Mouse (Mus musculus) 3134 (cell line): ENCODE results near the gene Rin2.
"Not testable (repeated sequence)": the region's sequence is repeated elsewhere in the genome, so short reads cannot be mapped to it uniquely, and the experiment has no call there.

Source experiments
- DNase-seq: peaks from one replicate; pipeline ENCODE4 v3.0.0-alpha.2; 2011; ENCODE audit warnings: low spot score; ENCODE audit not compliant: insufficient read length; ENCODE audit errors: extremely low read depth

Rin2 gene

GRCm38 (mm10) chr2:145884913-145885785 is 210.1 kb downstream of the Rin2 start:
- no peak for DNase-seq

DNA sequence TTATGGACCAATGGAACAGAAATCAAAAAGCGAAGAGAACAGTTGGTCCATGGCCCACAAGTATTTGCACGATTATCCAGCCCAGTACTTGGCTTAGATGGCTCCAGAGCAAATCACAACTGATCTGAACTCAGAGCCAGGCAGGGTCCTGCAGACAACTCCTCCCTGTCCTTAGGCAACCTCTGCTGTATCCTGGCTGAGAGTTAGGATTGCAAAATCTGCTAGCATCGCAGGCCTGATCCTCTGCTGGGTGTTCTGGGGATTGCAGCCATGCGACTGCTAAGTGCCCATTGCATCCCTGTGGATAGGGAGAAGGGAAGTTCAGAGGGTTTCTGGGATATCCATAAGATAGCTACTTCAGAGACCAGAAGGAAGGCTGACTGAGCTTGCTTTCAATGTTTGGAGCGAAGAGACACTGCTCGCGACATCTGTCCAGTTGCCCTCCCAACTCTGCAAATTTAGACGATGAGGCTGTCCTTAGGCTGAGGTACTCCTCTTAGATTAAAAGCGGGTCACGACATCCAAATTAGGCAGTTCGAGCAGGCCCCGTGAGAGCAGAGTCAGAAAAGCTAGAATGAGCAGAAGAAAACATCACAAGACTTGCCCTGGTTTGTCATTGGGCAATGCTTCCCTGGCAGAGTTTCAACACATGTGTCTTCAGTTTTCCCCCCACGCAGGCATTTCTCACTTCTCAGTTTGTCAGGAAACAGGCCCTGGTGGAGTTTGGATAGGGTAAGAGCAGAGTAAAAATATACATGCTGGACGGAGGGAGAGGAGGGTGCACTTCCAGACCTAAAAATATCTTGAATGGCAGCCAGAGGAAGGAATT is 213.1 kb downstream of the Rin2 start:
- no peak for DNase-seq

GRCm38 (mm10) chr2:145888766-145889480 is 213.9 kb downstream of the Rin2 start:
- no peak for DNase-seq

GRCm38 (mm10) chr2:145890571-145890970 is 215.6 kb downstream of the Rin2 start:
- DNase-seq = no peak

DNA sequence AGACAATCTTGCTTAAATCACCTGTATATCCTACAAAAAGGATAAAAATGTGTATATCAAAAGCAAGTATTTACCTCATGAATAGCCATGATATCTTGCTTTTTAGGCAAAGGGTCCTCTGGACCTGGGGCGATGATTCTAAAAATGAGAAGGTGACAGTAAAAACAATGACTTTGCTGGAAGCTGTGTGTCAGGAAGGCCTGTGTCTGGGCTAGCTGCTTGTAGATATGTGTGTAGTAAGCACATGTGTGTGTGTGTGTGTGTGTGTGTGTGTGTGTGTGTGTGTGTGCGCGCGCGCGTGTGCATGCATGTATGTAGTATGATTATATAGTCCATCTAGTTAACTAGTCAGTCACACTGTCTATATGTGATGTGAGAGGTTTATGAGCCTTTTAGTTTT is 218.7 kb downstream of the Rin2 start:
- DNase-seq = no peak

GRCm38 (mm10) chr2:145898106-145898505 is 223.1 kb downstream of the Rin2 start:
- no peak for DNase-seq

GRCm38 (mm10) chr2:145900318-145900717 is 225.3 kb downstream of the Rin2 start:
- not testable (repeated sequence) for DNase-seq

- DNase-seq = no peak
Observed at GRCm38 (mm10) chr2:145901861-145902260, 226.8 kb downstream of the Rin2 start, which contains the start of gene Naa20. Gene Naa20, plus strand, starts transcription at chr2:145902099.

GRCm38 (mm10) chr2:145903061-145903901 is 228.3 kb downstream of the Rin2 start:
- DNase-seq = peak; percentile 88

DNA sequence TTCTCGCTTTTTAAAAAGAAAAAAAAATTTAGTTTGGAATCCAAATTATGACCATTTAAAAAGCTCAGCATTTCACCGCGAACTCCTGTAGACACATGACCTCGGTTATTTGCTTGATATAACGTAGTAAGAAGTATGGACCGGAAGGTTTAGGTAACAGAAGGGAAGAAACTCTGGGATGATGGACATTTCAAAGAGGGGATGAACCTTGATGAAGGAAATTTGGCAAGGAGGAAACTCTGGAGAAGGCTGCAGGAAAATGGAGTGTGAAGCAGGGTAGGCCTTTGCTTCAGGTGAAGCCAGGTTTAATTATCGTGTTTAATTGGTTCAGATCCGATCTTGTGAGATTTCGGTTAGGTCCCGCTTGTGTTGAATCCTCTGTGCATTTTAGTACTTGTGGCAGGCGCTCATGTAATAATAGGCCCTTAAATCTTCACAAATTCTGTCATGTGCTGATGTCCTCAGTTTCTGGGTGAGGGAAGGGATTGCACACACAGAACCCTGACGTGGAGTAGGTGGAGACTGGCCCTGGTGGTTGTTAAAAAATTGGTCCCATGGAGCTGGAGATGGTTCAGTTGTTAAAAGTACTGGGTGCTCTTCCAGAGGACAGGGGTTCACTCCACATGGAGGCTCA is 229.1 kb downstream of the Rin2 start:
- no peak for DNase-seq

GRCm38 (mm10) chr2:145905156-145905555 is 230.1 kb downstream of the Rin2 start:
- no peak for DNase-seq

DNA sequence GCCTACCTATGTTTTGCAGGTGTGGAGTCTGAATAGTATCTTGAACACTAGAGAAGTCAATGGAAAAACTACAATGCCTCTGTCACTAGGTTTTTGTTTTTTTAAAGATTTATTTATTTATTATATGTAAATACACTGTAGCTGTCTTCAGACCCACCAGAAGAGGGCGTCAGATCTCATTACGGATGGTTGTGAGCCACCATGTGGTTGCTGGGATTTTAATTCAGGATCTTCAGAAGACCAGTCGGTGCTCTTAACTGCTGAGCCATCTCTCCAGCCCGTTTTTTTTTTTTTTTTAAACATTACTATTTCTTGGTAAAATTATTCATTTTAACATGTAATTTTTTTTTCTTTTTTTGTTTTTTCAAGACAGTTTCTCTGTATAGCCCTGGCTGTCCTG is 230.9 kb downstream of the Rin2 start:
- DNase-seq = not testable (repeated sequence)

- no peak for DNase-seq
Observed at GRCm38 (mm10) chr2:145920941-145921650, 246.1 kb downstream of the Rin2 start.

- peak; percentile 95 for DNase-seq
Observed at GRCm38 (mm10) chr2:145934339-145935231, 259.6 kb downstream of the Rin2 start, which contains the start of the genes Cfap61 and Crnkl1. Gene Cfap61, plus strand, starts transcription at chr2:145934784. Gene Crnkl1, minus strand, starts transcription at chr2:145935014.

DNA sequence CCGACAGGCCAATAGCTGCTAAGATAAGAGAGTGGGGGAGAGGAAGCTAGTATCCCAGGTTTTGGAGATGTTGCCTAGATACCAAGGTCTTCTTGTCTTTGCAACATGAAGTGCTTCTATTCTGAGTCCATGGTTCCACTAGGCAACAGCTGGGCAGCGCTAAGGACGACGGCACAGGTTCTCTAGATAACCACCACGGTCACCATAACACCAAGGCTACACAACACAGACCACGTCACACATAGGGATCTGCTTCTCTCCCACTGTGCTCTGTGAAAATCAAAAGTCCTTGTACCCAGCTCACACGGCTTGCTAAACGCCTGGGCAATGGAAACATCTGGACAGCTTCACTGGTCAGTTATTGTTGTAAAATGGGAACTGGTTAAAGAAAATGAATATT is 262.0 kb downstream of the Rin2 start:
- no peak for DNase-seq
